Mouse (Mus musculus): Measurements from ENCODE around the gene Gm43552. TPM values are rescaled to one million over a fixed set of nuclear protein-coding genes. Genes with fewer than 3 reads are reported as not detected.
"Not testable (repeated sequence)": the region's sequence is repeated elsewhere in the genome, so short reads cannot be mapped to it uniquely, and the experiment has no call there.

Gm43552 gene
- total RNA-seq (2021) = not detected
- long read RNA-seq, experiment 1 = 0 reads
- long read RNA-seq, experiment 2 = 0 reads

- peak; percentile 95 for DNase-seq (ENCODE audit: low spot score)
These were observed at the start of gene Gm43552 for GRCm38 (mm10) chr5:65492716-65493531. TSS of gene Gm43552 (minus strand) at chr5:65492833.

- DNase-seq (ENCODE audit: low spot score) = no peak
These were observed 49.3 kb upstream of the Gm43552 start for GRCm38 (mm10) chr5:65541889-65542288.

- DNase-seq (ENCODE audit: low spot score) = no peak
These were observed 47.2 kb upstream of the Gm43552 start for GRCm38 (mm10) chr5:65539786-65540185.

- no peak for DNase-seq (ENCODE audit: low spot score)
These were observed 46.2 kb upstream of the Gm43552 start for GRCm38 (mm10) chr5:65538829-65539228.

- DNase-seq (ENCODE audit: low spot score) = no peak
These were observed 45.5 kb upstream of the Gm43552 start for GRCm38 (mm10) chr5:65538121-65538520.

GRCm38 (mm10) chr5:65537420-65538071 lies 44.9 kb upstream of the Gm43552 start:
- DNase-seq (ENCODE audit: low spot score) = no peak

GRCm38 (mm10) chr5:65536751-65537419 lies 44.3 kb upstream of the Gm43552 start, which contains the start of the genes Smim14 and Ube2k:
TSS of gene Smim14 (minus strand) at chr5:65537184.
TSS of gene Ube2k (plus strand) at chr5:65537233.
- peak; percentile 90 for DNase-seq (ENCODE audit: low spot score)

GRCm38 (mm10) chr5:65536068-65536465 lies 43.4 kb upstream of the Gm43552 start:
- DNase-seq (ENCODE audit: low spot score) = not testable (repeated sequence)

- DNase-seq (ENCODE audit: low spot score) = peak; percentile 43
These were observed 42.9 kb upstream of the Gm43552 start for GRCm38 (mm10) chr5:65535457-65536067.

GRCm38 (mm10) chr5:65534496-65534895 lies 41.9 kb upstream of the Gm43552 start:
- no peak for DNase-seq (ENCODE audit: low spot score)

- no peak for DNase-seq (ENCODE audit: low spot score)
These were observed 38.6 kb upstream of the Gm43552 start for GRCm38 (mm10) chr5:65531283-65531682.

- DNase-seq (ENCODE audit: low spot score) = no peak
These were observed 33.2 kb upstream of the Gm43552 start for GRCm38 (mm10) chr5:65525674-65526443.

- no peak for DNase-seq (ENCODE audit: low spot score)
These were observed 32.2 kb upstream of the Gm43552 start for GRCm38 (mm10) chr5:65524831-65525230.

- DNase-seq (ENCODE audit: low spot score) = no peak
These were observed 29.2 kb upstream of the Gm43552 start for GRCm38 (mm10) chr5:65521803-65522202.

GRCm38 (mm10) chr5:65514635-65515278 lies 22.1 kb upstream of the Gm43552 start:
- DNase-seq (ENCODE audit: low spot score) = no peak

GRCm38 (mm10) chr5:65513506-65513905 lies 20.9 kb upstream of the Gm43552 start:
- DNase-seq (ENCODE audit: low spot score) = peak; percentile 30

GRCm38 (mm10) chr5:65508395-65508794 lies 15.8 kb upstream of the Gm43552 start:
- DNase-seq (ENCODE audit: low spot score) = peak; percentile 68

GRCm38 (mm10) chr5:65505786-65506185 lies 13.2 kb upstream of the Gm43552 start:
- DNase-seq (ENCODE audit: low spot score) = no peak

- DNase-seq (ENCODE audit: low spot score) = no peak
These were observed 8.8 kb upstream of the Gm43552 start for GRCm38 (mm10) chr5:65501407-65501806.

GRCm38 (mm10) chr5:65500231-65500630 lies 7.6 kb upstream of the Gm43552 start:
- DNase-seq (ENCODE audit: low spot score) = no peak

Measured in gastrocnemius, adult 18-20 months (tissue).